Mouse (Mus musculus) heart, adult 2 months (tissue): ENCODE data around the gene Sstr4. TPM values are rescaled to one million over a fixed set of nuclear protein-coding genes. Genes with fewer than 3 reads are reported as not detected.

ENCODE experiments used
- DNase-seq, 2 experiments: peaks; one replicate each; pipeline ENCODE4 v3.0.0; 2021
- H3K27ac ChIP-seq: fragments of 200-600 bp; 2 replicates; pipeline ENCODE4 v1.8.1; 2022
- H3K27me3 ChIP-seq: fragments of 200-500 bp; 2 replicates; pipeline ENCODE4 v1.6.1; 2012; ENCODE audit warnings: mild to moderate bottlenecking, low read length, inconsistent platforms, mixed read lengths; ENCODE audit not compliant: control insufficient read depth, insufficient read depth
- H3K36me3 ChIP-seq: fragments of 200-500 bp; 2 replicates; pipeline ENCODE4 v1.6.1; 2012; ENCODE audit warnings: low read length, inconsistent platforms; ENCODE audit not compliant: control insufficient read depth, insufficient read depth
- H3K4me1 ChIP-seq: fragments of 200-500 bp; 2 replicates; pipeline ENCODE4 v1.6.1; 2011; ENCODE audit warnings: low read length; ENCODE audit not compliant: control insufficient read depth, insufficient read depth
- H3K4me3 ChIP-seq: fragments of 200-600 bp; 2 replicates; pipeline ENCODE4 v1.8.1; 2022
- H3K79me2 ChIP-seq: fragments of 200-500 bp; replicated peaks from 2 replicates; pipeline ENCODE4 v1.6.1; 2012; ENCODE audit warnings: mild to moderate bottlenecking, inconsistent platforms, low read length, moderate library complexity, mixed read lengths; ENCODE audit not compliant: control insufficient read depth, insufficient read depth
- H3K9ac ChIP-seq: fragments of 200-500 bp; 2 replicates; pipeline ENCODE4 v1.6.1; 2012; ENCODE audit warnings: low read depth, mild to moderate bottlenecking, control low read depth, inconsistent platforms, low read length, mixed read lengths
- CTCF ChIP-seq: fragments of 200-600 bp; IDR thresholded peaks from 2 replicates; pipeline ENCODE4 v1.8.1; 2022; ENCODE audit warnings: antibody characterized with exemption, mild to moderate bottlenecking, moderate library complexity
- EP300 ChIP-seq: fragments of 200-500 bp; IDR thresholded peaks from 2 replicates; pipeline ENCODE4 v1.6.1; 2011; ENCODE audit warnings: low read depth, low read length, control low read depth; ENCODE audit not compliant: insufficient read depth
- POLR2A ChIP-seq: fragments of 200-500 bp; IDR thresholded peaks from 2 replicates; pipeline ENCODE4 v1.6.1; 2011; ENCODE audit warnings: mild to moderate bottlenecking, low read depth, low read length, control low read depth; ENCODE audit not compliant: insufficient read depth
- WGBS: fragments of 180-500 bp; shearing (Covaris S2); methylation state at CpG from one replicate; pipeline ENCODE4 v1.1.7; 2018; 5-methylcytosine and 5-hydroxymethylcytosine counted together
- intact Hi-C: fragments of 180-260 bp; cut with DNase I; formaldehyde crosslinking; loops from one replicate; pipeline ENCODE4 v1.15.1; 2025
- polyA plus RNA-seq: library from polyadenylated mRNA; depleted of rRNA; stranded (reverse); fragments of >200 nt; gene quantifications from 2 replicates; pipeline ENCODE4 v1.2.3, GENCODE M21; 2012
- total RNA-seq, 2 experiments: library from RNA; stranded (reverse); gene quantifications; 2 replicates each; pipeline ENCODE4 v1.2.3; 2021

The Sstr4 gene
- total and polyA plus RNA-seq, 3 experiments: 1.1 to 2.0 (median 1.4) TPM

DNA sequence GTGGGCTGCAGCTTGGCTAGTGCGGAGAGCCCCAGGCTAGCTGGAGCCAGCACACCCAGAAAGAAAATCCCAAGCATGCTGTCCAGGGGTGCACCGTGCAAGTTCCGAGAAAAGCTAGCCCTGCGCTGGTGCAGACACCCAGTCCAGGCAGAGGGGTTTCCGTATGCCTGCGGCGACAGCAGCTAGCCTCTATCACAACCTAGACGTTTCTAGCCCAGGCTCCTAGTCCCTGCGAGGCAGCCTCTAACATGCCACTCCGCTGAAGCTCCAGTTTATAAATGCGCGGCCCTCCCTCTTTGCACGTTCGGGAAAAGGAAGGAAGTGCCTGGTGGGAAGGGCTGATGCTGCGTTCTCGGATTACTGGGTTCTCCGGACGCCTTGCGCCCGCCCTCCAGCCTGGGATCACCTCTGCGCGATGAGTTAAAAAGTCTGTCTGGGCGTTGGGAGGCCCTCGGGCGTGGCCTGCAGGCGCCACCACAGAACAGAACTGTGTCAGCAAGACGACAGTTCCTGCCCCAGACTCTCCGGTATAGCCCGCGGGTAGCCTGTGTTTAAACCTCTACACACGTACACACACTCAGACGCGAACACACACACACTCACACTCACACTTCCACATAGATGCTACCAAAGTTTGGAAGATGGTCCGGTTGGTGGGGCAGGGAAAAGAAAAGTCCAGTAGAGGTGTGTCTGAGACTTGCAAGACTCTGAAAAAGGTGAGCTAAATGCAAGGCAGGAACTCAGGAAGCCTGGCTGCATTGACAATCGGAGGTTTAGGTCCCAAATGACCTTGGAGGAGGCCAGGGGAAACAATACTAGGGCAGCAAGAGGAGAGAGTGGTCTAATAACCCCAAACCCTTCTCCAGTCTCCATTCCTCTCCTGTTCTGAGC is 13.0 kb downstream of the Sstr4 start, which contains the start of gene Thbd:
Gene Thbd, minus strand, starts transcription at position 319 of the 891 bp plus-strand sequence.
- no peaks in the 10 kb centered on the region for H3K27me3 ChIP-seq
- peaks cover 6% of the 10 kb centered on the region for H3K4me1 ChIP-seq
- H3K27ac ChIP-seq: peak within 1 kb of the TSS; percentile 91
- H3K4me3 ChIP-seq: peak within 1 kb of the TSS; percentile 51
- TF ChIP-seq POLR2A (peak; percentile 99), EP300 (peak; percentile 77; the same call in 1 of the 2 replicates), CTCF (peak; percentile 40; the same call in 1 of the 2 replicates)
- peaks cover 5% of the 10 kb centered on the region for H3K36me3 ChIP-seq
- intact Hi-C loops: loop anchor here (5.0 to 10.0 kb wide), 8 partner anchors 61 to 467 kb away; partner anchors contain the start of gene Cst3
- WGBS: 3% methylated on average over 35 of the region's 35 CpGs
- DNase-seq: peak; percentile 86 to 92
- H3K9ac ChIP-seq: peak within 1 kb of the TSS; percentile 81
- no peaks in the 10 kb centered on the region for H3K79me2 ChIP-seq

- Histone ChIP-seq H3K27me3 (no peaks in the 10 kb centered on the region), H3K36me3 (peaks cover 2% of the 10 kb centered on the region), H3K79me2 (no peaks in the 10 kb centered on the region), H3K9ac (peak overlapping the region; percentile 37), H3K4me3 (peak overlapping the region; percentile 51), H3K4me1 (peaks cover 6% of the 10 kb centered on the region), H3K27ac (peak overlapping the region; percentile 91)
- WGBS: 20% methylated on average over 6 of the region's 6 CpGs
- DNase-seq: no peak
- intact Hi-C loops: loop anchor here (5.0 to 10.0 kb wide), 8 partner anchors 61 to 466 kb away; partner anchors contain the start of gene Cst3
- TF ChIP-seq EP300 (no peak), POLR2A (no peak), CTCF (no peak)
Observed at GRCm38 (mm10) chr2:148408761-148409120, 13.6 kb downstream of the Sstr4 start.

DNA sequence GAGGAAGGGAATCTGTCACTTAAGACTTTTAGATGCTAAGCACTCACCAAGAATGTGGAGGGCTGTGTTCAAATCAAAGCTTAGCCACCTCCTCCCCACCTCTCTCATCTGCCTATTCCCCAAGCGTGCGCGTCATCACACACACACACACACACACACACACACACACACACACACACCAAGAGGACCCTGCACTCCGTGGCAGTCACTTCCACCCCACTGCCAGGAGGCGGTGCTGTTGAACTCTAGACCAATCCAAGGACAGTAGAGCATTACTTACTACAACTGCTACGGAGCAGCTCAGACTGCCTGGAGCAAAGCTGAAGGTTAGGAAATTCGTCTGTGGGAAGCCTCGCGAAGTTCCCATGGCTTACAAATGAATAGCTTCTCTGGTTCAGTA is 14.0 kb downstream of the Sstr4 start:
- intact Hi-C loops: loop anchor here (5.0 to 10.0 kb wide), 8 partner anchors 62 to 466 kb away; partner anchors contain the start of gene Cst3
- 0 out of 2 replicates have a peak overlapping the region, but pooled peaks have one; percentile 15 for H3K9ac ChIP-seq
- TF ChIP-seq CTCF (peak; percentile 73), POLR2A (no peak), EP300 (peak; percentile 95)
- H3K27ac ChIP-seq: peak overlapping the region; percentile 91
- H3K27me3 ChIP-seq: no peaks in the 10 kb centered on the region
- H3K79me2 ChIP-seq: no peaks in the 10 kb centered on the region
- DNase-seq: peak; percentile 88 to 89
- no peak overlapping the region for H3K4me3 ChIP-seq
- WGBS: 10% methylated on average over 9 of the region's 9 CpGs
- H3K4me1 ChIP-seq: peaks cover 6% of the 10 kb centered on the region
- H3K36me3 ChIP-seq: no peaks in the 10 kb centered on the region

DNA sequence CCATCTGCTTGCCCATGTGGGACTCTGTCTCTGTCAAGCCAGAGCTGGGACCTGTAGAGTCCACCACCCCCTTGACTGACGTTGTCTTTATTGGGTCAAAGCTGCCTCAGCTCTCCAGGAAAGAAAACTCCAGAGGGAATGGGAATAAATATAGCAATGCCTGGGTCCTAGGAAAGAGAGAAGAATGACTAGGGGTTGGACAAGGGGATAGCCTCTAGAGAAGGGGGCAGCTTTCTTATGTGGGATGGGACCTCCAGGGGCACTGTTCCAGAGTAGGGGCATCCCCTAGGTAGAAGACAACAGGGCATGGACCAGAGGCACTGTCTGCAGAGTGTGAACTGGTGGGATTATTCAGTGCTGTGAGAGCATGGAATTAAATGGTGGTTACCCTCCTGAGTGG is 14.7 kb downstream of the Sstr4 start:
- Histone ChIP-seq H3K9ac (no peak overlapping the region), H3K27ac (no peak overlapping the region), H3K79me2 (no peaks in the 10 kb centered on the region), H3K4me1 (peaks cover 6% of the 10 kb centered on the region), H3K36me3 (no peaks in the 10 kb centered on the region), H3K27me3 (no peaks in the 10 kb centered on the region), H3K4me3 (no peak overlapping the region)
- DNase-seq: no peak
- 72% methylated on average over 1 of the region's 1 CpGs for WGBS
- intact Hi-C loops: loop anchor here (5.0 to 10.0 kb wide), 8 partner anchors 63 to 465 kb away; partner anchors contain the start of gene Cst3
- TF ChIP-seq CTCF (no peak), EP300 (no peak), POLR2A (no peak)

DNA sequence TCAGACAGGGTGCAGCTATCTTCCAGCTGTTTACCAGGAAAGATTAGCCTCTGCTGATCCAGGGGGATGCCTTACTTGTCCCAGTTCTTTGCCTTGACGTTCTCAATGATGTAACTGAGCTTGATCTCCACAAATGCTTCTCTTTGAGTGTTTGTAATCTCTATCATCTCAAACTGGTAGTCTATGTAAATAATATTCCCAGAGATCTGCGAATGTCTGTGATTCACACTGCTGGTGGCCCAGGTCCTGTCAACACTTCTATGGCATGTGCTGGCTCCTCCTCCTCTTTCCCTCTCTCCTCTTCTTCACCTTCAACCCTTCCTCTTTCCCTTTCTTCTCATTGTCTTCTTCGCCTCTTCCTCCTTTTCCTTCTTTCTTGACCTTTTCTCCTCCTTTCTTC is 24.0 kb downstream of the Sstr4 start:
- no peak for DNase-seq
- intact Hi-C loops: no loop called here
- no peak overlapping the region for H3K4me3 ChIP-seq
- no peaks in the 10 kb centered on the region for H3K79me2 ChIP-seq
- H3K27ac ChIP-seq: no peak overlapping the region
- 65% methylated on average over 3 of the region's 3 CpGs for WGBS
- H3K4me1 ChIP-seq: peaks cover 1% of the 10 kb centered on the region; the same call in 1 of the 2 replicates
- no peak overlapping the region for H3K9ac ChIP-seq
- TF ChIP-seq CTCF (no peak), POLR2A (no peak), EP300 (no peak)
- no peaks in the 10 kb centered on the region for H3K27me3 ChIP-seq
- peaks cover 7% of the 10 kb centered on the region for H3K36me3 ChIP-seq

DNA sequence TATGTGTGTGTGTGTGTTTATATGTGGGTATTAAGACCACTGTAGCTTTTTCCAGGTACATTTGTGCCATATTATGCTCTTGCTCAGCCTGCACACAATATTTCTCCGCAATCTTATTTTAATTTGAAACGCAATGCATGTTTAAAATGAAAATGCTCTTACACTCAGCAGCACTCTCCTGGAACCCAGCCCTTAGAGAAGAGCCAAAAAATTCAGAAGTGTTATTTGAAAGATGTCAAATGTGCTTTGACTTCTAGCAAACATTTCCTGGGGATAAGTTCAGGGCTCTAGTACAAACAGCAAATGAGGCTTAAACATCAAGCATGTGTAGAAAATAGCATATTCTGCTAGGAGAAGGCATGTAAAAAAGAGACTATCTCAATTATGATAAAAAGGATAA is 24.6 kb downstream of the Sstr4 start:
- intact Hi-C loops: loop anchor here (5.0 kb wide), 2 partner anchors 58 to 153 kb away; no protein-coding TSS in a partner anchor
- Histone ChIP-seq H3K4me1 (peaks cover 1% of the 10 kb centered on the region; the same call in 1 of the 2 replicates), H3K27me3 (no peaks in the 10 kb centered on the region), H3K36me3 (peaks cover 7% of the 10 kb centered on the region), H3K9ac (no peak overlapping the region), H3K27ac (no peak overlapping the region), H3K79me2 (no peaks in the 10 kb centered on the region), H3K4me3 (no peak overlapping the region)
- TF ChIP-seq CTCF: no peak
- TF ChIP-seq EP300: no peak
- 73% methylated on average over 2 of the region's 2 CpGs for WGBS
- DNase-seq: no peak
